Mouse (Mus musculus) gonadal fat pad, adult 2 months (tissue): Measurements from ENCODE around the gene Zbtb9. TPM values are rescaled to one million over a fixed set of nuclear protein-coding genes. Genes with fewer than 3 reads are reported as not detected.
"Not testable (repeated sequence)": the region's sequence is repeated elsewhere in the genome, so short reads cannot be mapped to it uniquely, and the experiment has no call there.

Source experiments
- DNase-seq: peaks from one replicate; pipeline ENCODE4 v3.0.0-alpha.2; 2012; ENCODE audit warnings: low read depth
- polyA plus RNA-seq: library from polyadenylated mRNA; depleted of rRNA; stranded (reverse); fragments of >200 nt; gene quantifications from 2 replicates; pipeline ENCODE4 v1.2.3, GENCODE M21; 2012; rRNA removed

Gene Zbtb9
- 10.0 and 12.0 TPM in 2 replicates for polyA plus RNA-seq

GRCm38 (mm10) chr17:26972703-26973574, at the start of gene Zbtb9:
TSS of gene Zbtb9 (plus strand) at chr17:26973167.
- DNase-seq, result peak; percentile 47

- not testable (repeated sequence) for DNase-seq
Measured at GRCm38 (mm10) chr17:26925414-26925813, 47.6 kb upstream of the Zbtb9 start.

GRCm38 (mm10) chr17:26931795-26932194, 41.2 kb upstream of the Zbtb9 start:
- not testable (repeated sequence) for DNase-seq

GRCm38 (mm10) chr17:26932839-26933398, 40.0 kb upstream of the Zbtb9 start, which contains the start of gene Phf1:
TSS of gene Phf1 (plus strand) at chr17:26933052.
- no peak for DNase-seq

GRCm38 (mm10) chr17:26933419-26933818, 39.5 kb upstream of the Zbtb9 start:
- no peak for DNase-seq

GRCm38 (mm10) chr17:26933885-26934827, 38.8 kb upstream of the Zbtb9 start:
- DNase-seq, result no peak

- no peak for DNase-seq
Measured at GRCm38 (mm10) chr17:26935027-26935426, 37.9 kb upstream of the Zbtb9 start.

- no peak for DNase-seq
Measured at GRCm38 (mm10) chr17:26936453-26936852, 36.5 kb upstream of the Zbtb9 start.

- no peak for DNase-seq
Measured at GRCm38 (mm10) chr17:26936921-26937695, 35.9 kb upstream of the Zbtb9 start.

- no peak for DNase-seq
Measured at GRCm38 (mm10) chr17:26937883-26938695, 34.9 kb upstream of the Zbtb9 start.

GRCm38 (mm10) chr17:26938731-26939130, 34.2 kb upstream of the Zbtb9 start:
- DNase-seq, result no peak

- peak; percentile 88 for DNase-seq
Measured at GRCm38 (mm10) chr17:26939178-26939972, 33.6 kb upstream of the Zbtb9 start, which contains the start of gene Cuta. TSS of gene Cuta (minus strand) at chr17:26939569.

GRCm38 (mm10) chr17:26939973-26940300, 33.0 kb upstream of the Zbtb9 start:
- no peak for DNase-seq

- DNase-seq, result no peak
Measured at GRCm38 (mm10) chr17:26941031-26941789, 31.8 kb upstream of the Zbtb9 start, which contains the start of gene Syngap1. TSS of gene Syngap1 (plus strand) at chr17:26941253.

- no peak for DNase-seq
Measured at GRCm38 (mm10) chr17:26941841-26942570, 31.0 kb upstream of the Zbtb9 start.

- no peak for DNase-seq
Measured at GRCm38 (mm10) chr17:26945824-26946495, 27.0 kb upstream of the Zbtb9 start.

- no peak for DNase-seq
Measured at GRCm38 (mm10) chr17:26946567-26946966, 26.4 kb upstream of the Zbtb9 start.
